Mouse (Mus musculus) liver, adult 10 weeks (tissue): ENCODE measurements around the gene Lgi2. TPM values are rescaled to one million over a fixed set of nuclear protein-coding genes. Genes with fewer than 3 reads are reported as not detected.

Source experiments
- polyA plus RNA-seq: library from polyadenylated mRNA; stranded (reverse); fragments of 350-450 nt; fragmentation: Illumina TruSeq; extraction: RNeasy Lipid Tissue Mini Kit (QIAGEN cat#74804); gene quantifications from one replicate; pipeline ENCODE4 v1.2.3, GENCODE M21; 2014; ENCODE audit warnings: low read depth, low replicate concordance

The Lgi2 gene
- polyA plus RNA-seq, result 0.08 TPM

GRCm38 (mm10) chr5:52565813-52566531, at the start of gene Lgi2:
Gene Lgi2, minus strand, starts transcription at chr5:52566462.

Other genes starting within 250 kb of the Lgi2 start
- 4.8 TPM for gene Sod3, start 202.7 kb downstream of the Lgi2 start, polyA plus RNA-seq
- gene Ccdc149, start 94.9 kb downstream of the Lgi2 start, polyA plus RNA-seq, result 1.9 TPM
- gene Sepsecs, start 103.2 kb upstream of the Lgi2 start, polyA plus RNA-seq, result 58.5 TPM
- gene Pi4k2b, start 175.1 kb upstream of the Lgi2 start, polyA plus RNA-seq, result 41.6 TPM
- 6.4 TPM for gene Zcchc4, start 208.9 kb upstream of the Lgi2 start, polyA plus RNA-seq